Mouse (Mus musculus) gastrocnemius, postnatal 14 days (tissue): ENCODE measurements around the gene Tuba3a. TPM values are rescaled to one million over a fixed set of nuclear protein-coding genes. Genes with fewer than 3 reads are reported as not detected.
"Not testable (repeated sequence)": the region's sequence is repeated elsewhere in the genome, so short reads cannot be mapped to it uniquely, and the experiment has no call there.

ENCODE experiments used
- DNase-seq: peaks from one replicate; pipeline ENCODE4 v3.0.0; 2021; ENCODE audit warnings: mixed read lengths
- intact Hi-C: fragments of 180-260 bp; cut with DNase I; formaldehyde crosslinking; loops from one replicate; pipeline ENCODE4 v1.15.1; 2025; ENCODE audit warnings: low total_unique reads
- total RNA-seq, 2 experiments: library from RNA; stranded (reverse); gene quantifications; 2 replicates each; pipeline ENCODE4 v1.2.3; 2021

Gene Tuba3a
- total RNA-seq, 2 experiments from 2014 or later, result not detected

DNA sequence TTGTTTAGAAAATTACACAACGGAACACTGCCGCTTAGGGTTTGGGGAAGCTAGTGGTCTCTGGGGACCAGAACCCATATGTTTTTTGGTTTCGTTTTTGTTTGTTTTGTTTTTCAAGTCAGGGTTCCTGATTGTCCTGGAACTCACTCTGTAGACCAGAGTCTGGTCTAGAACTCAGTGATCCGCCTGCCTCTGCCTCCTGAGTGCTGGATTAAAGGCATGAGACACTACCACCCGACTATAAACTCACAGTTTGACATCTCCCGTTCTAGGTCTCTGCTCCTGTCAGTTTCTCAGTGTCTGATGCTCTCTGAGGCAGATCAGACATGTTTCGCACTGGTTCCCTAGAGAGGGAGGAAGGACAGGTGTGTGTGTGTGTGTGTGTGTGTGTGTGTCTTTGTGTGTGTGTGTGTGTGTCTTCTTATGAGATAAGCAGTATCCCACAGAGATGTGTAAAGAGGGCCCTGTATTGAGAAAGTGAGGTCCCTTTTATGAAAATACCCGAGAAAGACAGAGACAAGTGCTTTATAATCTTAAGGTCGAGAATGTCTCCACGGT, 13.5 kb downstream of the Tuba3a start:
- DNase-seq, result no peak
- intact Hi-C loops, result no loop called here

DNA sequence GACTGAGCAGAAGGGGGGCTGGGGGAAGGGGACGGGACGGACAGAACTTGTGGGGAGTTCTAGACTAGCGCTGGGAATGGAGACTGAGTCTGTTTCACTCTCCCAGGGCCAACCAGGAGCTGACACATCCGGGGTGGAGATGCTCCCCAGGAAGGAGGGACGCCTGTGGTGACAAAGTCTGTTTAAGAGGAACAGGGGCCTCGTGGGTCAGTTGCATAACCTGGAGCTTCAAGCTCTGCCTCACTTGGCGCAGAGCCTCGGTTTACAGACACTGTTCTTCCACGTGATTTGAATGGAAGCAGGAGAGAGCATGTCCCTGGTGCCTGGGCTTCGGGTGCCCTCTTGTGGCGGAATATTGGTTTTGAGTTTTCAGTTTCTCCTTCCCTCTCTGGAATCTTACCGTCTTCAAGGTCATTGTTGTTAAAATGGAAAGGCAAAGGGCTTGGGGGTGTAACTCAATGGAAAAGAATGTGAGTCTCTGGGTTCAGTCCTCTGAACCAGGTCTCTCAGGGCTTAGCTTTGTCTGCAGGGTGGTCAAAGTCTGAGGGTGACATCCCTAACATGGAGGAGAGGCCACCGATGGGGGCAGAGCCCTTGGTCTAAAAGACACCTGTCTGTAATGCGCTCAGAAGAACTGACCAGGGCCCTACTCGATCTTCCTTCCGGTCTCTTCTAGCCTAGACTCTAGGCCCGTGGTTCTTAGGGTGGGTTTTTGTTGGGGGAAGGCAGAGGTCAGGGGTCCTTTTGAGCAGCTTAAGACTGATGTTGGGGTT, 14.2 kb downstream of the Tuba3a start:
- intact Hi-C loops, result no loop called here

DNA sequence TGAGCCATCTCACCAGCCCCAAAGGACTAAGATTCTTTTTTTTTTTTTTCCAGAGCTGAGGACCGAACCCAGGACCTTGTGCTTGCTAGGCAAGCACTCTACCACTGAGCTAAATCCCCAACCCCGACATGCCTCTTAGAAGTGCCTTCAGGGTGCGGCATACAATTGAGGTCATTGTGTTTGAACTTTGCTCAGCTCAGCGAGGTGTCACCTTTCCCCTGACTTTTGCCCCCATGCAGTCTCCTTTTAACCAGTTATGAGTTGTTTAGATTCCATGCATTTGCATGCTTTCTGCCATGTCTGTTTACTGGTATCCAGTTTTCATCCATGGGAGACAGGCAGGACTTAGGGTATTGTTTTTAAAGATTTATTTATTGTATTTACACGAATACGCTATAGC, 17.0 kb downstream of the Tuba3a start:
- DNase-seq, result no peak
- intact Hi-C loops, result loop anchor here (5.0 kb wide), 1 partner anchor 46 kb away; no protein-coding TSS in a partner anchor

More for the DNA sequence above, 14.2 kb downstream of the Tuba3a start:
- DNase-seq, result peak; percentile 95

DNA sequence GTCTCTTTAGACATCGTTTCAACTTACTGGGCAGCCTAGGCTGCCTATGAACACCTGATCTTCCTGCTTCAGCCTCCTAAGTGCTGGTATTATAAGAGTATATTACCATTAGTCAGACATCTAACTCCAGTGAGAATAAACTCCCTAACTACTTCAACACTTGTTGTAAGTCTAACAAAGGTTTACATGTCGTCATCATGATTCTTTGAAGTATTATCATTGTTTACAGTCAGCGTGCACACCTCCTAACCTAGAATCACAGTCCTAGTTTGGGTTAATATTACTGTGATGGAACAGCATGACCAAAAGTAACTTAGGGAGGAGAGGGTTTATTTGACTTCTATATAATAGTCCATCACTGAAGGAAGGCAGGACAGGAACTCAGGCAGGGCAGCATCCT, 18.4 kb downstream of the Tuba3a start:
- intact Hi-C loops, result loop anchor here (5.0 kb wide), 1 partner anchor 45 kb away; no protein-coding TSS in a partner anchor
- no peak for DNase-seq

DNA sequence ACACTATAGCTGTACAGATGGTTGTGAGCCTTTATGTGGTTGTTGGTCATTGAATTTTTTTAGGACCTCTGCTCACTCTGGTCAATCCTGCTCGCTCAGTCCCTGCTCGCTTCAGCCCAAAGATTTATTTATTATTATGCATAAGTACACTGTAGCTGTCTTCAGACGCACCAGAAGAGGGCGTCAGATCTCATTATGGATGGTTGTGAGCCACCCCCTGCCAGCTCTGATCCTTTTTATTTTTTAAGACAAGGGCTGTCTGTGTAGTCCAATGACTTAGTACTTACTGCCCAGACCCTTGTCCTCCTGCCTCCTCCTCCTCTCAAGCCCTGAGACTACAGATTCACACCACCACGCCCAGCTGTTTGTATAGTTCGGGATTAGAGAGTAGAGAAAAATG, 19.2 kb downstream of the Tuba3a start:
- intact Hi-C loops, result loop anchor here (5.0 kb wide), 1 partner anchor 44 kb away; no protein-coding TSS in a partner anchor
- DNase-seq, result not testable (repeated sequence)

DNA sequence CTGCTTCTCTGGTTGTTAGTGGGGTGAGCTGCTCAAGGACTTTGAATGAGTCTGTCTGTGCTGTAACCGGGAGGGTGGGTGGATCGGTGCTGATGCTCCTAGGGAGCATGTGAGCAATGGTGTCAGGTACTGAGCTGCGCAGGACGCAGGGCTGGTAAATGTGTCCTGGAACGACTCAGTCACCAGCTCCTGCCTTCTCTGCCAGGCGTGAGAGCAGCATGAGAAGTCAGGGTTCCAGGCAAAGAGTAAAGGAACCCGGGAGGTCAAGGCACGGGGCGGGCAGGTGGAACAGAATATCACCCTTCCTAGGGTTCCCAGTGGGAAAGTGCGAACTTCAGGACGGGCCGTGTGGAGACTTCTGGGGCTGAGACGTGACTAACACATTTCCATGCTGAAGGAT, 19.8 kb downstream of the Tuba3a start:
- no peak for DNase-seq
- intact Hi-C loops, result loop anchor here (5.0 kb wide), 1 partner anchor 44 kb away; no protein-coding TSS in a partner anchor

DNA sequence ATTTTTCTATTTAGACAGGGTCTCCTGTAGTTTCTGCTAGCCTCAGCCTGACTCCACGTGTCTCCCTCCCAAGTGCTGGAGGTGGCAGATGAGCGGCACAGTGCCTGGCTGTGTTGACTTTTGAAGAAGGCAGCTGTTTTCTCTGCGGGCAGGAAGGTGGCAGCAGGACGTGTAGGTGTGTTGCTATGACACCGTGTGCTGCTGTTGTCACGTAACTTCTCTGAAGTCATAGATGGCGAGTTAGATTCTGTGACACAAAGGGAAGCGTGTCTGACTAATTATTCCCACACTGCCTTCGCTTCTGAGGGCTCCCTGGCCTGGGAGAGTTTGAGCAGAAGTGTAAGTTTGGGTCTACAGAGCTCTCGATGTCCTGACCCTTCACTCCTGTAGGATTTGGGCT, 20.6 kb downstream of the Tuba3a start:
- intact Hi-C loops, result loop anchor here (5.0 kb wide), 1 partner anchor 43 kb away; no protein-coding TSS in a partner anchor

DNA sequence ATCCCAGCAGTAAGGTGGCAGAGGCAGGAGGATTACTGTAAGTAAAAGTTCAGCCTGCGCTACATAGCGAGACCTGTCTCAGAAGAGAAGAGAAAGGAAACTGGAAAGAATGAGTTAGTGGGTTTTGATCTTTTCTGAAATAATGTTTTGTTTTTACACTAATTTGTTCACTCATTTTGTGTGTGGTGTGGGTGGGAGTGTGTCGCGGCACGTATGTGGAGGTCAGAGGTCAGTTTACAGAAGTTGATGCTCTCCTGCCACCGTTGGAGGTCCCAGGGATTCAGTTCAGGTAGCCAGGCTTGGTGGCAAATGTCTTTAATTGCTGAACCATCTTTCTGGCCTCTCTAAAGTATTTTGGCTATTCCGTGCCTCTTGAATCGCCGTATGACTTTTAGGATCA, 21.6 kb downstream of the Tuba3a start:
- intact Hi-C loops, result no loop called here
- no peak for DNase-seq

More for the DNA sequence above, 20.6 kb downstream of the Tuba3a start:
- no peak for DNase-seq

DNA sequence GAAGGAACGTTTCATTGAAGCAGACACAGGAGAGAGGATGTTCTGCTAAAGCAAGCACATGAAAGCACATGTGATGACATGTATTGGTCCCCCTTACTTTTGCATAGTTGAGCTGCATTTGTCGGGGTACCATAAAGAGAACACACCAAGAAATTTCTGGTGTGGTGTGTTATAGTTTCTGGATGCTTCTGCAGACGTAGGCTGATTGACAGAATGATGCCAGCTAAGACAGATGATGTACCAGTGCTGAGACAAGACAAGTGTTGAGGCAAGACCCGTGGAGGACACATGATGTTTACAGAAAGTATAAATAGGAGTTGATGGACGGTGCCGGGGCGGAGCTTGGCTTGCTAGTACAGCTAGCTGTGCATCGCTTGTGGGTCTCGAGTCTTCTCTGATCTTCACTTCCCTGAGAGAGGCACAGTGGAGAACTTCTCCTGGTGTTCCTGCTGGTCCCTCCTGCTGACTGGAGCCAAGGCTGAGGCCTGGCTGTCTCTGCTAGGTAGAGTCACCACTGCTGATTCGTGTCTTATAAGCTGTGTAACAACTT, 25.8 kb downstream of the Tuba3a start:
- no peak for DNase-seq
- intact Hi-C loops, result no loop called here

DNA sequence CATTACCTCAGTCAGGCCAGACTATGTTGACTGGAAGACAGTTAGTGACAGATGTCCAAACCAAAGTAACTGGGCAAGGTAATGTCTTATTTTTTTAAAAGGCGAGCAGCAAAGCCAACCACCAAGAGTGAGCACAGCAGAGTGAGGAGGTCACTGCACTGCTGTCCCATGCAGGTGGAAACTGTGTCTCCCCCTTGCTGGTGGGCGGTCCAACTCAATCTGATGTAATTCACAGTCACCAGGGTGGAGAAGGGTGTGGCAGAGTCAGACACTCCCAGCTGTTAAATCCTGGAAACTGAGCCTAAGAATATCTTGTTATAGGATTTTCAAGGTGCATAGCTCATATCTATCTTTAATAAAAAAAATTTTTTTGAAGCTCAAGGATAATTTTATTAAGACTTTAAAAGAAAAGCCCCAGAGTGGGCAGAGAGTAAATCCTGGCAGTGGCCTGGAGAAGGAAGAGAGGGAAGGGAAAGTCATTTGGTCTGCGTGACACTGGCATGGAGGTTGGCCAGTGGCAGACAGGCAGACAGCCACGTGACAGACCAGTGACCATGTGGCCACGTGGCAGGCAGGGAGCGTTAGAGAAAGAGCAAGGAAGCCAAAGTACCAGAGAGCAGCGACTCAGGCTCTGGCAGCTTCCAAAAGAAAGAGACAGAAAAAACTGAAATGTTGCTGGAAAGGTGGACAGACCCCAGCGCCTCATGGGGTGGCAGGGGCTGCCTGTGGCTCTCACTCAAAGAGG, 29.4 kb downstream of the Tuba3a start:
- DNase-seq, result peak; percentile 51
- intact Hi-C loops, result no loop called here

DNA sequence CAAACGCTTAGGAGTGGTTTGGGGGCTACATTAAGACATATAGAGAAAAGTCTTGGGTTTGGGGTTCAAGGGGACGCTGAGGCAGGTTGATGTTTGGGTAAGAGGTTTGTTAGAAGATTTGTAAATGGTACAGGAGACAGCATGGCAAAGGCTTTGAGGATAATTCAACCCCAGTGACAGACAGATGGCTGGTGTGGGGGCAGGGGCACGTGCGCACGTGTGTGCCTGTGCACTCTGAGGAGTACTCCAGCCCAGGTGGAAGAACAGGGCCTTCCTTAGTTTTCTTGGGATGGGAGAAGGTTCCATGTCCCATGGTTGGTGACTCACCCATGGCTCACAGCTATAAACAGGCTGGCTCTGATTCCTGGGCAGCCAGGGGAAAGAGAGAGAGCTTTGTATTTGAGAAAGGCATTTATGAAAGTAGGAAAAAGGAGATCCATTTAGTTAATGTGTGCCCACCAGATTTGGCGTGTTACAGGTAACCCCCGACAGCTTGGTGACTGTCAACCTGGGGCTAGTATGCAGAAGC, 30.3 kb downstream of the Tuba3a start:
- DNase-seq, result no peak
- intact Hi-C loops, result no loop called here

DNA sequence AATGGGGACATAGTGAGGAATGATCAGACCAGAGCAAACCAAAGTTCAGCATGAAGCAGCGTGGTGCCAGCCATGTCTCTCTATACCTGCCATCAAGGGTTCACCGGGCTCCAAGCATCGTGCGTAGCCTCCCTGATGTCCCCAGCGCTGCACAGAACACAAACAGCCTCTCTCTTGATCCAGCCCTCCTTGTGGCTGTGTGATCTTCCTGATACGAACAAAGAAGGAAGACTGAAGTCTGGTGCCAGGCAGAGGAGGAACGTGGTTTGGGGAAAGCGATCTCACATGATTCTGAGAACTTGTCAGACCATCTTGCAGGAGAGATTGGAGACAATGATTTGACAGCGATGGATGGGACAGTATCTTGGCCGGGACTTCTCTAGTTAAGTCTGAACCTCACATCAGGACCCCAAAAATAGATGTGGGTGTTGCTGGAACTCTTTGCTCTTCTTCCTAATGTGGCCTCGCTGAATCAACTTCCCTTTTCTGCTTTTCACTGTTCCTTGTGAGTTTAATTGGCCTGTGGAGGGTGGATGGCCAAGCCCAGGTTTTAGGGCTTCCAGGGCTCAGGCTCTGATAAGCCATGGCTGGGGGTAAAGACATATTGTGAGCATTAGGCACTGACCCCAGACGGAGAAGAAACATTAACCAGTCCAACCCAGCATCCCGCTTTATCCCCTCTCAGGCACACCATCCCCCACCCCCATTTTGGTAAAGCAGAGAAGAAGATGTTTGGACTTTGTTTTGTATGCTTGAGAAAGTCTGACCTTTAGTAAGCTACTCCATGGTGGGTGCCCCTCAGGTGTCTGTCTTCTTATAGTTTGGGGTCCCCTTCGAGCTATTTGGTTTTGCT, 31.8 kb downstream of the Tuba3a start:
- no peak for DNase-seq
- intact Hi-C loops, result no loop called here

DNA sequence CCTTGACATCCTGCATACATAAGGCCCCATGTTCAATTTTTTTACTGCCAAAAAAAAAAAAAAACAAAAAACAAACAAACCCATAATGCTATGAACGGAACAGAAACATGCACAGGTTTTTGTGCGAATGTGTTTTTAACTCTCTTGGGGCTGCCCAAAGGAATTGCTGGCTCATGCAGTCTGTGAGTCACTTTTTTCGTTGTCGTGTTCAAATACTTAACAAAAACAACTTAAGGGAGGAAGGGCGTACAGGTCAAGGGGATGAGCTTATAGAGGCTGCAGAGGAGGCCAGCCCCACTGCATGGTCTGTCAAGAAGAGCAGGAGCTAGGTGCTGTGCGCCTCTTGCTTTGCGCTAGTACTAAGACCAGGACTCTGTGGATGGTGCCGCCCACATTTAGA, 33.1 kb downstream of the Tuba3a start:
- DNase-seq, result no peak
- intact Hi-C loops, result no loop called here

DNA sequence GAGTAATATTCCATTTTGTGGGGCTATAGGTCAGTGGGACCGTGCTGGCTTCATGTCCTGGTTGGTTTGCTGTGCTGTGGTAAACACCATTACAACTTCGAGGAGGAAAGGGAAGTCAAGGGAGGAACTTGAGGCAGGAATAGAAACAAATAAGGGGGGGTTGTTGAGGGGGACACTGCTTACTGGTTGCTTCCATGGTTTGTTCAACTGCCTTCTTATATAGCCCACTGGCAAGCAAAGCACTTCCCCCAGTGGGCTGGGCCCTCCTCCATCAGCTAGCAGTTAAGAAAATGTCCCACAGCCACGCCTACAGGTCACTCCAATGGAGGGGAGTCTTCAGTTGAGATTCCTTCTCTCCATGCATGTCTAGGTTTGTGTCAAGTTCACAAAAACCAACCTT, 33.6 kb downstream of the Tuba3a start:
- intact Hi-C loops, result no loop called here
- no peak for DNase-seq

DNA sequence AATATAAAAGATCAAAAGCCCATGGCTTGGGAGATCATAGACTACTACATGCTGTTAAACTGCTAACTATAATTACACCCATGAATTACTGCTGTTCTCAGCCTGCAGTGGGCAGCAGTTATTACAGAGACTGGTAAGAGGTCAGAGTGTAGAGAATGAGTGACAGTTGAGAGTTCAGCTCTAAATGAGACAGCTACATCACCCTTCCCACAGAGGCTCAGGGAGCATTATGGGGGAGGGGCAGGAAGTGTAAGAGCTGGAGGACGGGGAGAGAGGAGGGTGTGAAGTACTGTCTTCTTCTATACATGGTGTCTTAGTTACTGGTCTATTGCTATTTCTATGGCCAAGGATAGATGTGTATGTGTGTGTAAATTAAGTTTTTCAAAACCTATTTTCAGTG, 41.3 kb downstream of the Tuba3a start:
- no peak for DNase-seq
- intact Hi-C loops, result no loop called here

DNA sequence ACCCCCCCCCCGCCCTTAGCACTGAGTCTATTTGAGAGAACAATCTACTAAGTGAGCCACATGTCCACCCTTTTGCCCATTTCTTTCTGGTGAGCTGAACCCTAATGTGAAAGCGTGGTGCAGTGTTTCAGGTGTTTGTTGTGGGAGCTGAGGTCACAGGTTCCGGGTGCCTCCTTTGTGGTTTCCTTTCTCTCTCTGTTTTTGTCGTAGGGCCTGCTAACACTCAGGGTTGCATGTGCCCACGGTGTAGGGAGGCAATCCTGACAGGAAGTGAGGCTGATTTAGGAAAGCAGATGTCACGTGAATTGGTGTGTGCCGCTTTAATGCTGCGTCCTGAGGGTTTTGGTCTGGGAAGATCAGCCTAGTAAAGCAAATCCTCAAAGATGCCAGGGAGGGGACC, 44.3 kb downstream of the Tuba3a start:
- intact Hi-C loops, result no loop called here
- DNase-seq, result no peak

DNA sequence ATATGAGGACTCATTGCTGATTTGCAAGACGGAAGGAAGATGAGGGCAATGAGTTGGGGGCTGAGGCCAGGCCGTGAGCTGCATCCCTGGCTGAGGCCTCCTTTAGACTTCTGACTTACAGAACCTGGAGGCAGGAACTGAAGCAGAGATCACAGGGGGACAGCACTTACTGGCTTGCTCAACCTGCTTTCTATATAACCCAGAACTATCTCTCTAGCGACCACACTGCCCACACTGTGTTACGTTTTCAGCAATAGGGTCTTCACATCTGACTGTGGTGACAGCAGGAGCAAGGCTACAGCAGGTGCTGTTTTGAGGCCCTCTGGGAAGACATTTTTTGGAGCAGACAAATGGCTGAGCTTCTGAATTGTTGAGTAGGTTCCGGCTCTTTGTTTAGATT, 45.2 kb downstream of the Tuba3a start:
- intact Hi-C loops, result no loop called here
- DNase-seq, result no peak

DNA sequence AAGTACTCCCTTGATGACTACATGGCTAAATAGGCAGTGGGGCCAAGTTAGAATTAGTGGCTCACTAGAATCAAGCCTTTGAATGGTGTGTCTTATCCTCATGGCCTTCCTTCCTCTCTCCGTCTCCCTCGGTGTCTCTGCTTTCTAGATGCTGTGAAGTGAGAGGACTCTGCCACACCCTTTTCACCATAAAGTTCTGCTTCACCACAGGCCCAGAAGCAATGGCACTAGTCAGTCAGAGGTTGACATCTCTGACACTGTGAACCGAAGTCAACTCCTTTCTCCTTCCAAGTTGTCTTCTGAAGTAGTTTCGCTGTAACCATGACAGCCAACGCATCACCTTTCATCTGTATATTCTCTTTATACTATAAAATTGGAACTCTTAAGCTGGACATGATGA, 46.3 kb downstream of the Tuba3a start:
- intact Hi-C loops, result no loop called here
- DNase-seq, result no peak

DNA sequence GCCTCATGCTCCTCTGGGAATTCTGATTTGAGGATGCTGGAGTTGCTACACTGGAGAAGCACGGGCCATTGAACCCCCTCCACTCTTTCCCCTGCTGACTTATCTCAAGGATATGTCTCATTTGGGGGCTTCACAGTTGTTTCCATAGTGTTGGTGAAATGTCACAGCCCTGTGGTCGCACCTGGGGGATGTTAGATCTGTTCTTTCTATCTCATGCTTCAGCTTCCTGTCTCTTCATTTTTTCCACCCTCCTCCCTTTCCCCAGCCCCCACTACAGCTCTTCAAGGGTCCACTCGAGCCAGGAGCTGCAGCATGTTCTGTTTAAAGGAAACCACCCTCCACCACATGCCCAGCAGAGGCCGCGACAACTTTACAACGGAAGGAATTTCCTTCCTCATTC, 47.4 kb downstream of the Tuba3a start:
- DNase-seq, result no peak
- intact Hi-C loops, result no loop called here
